In genomic region chr6:114041097-114041910, GRCm38 (mm10) we compare ENCODE assay signal across 8 mouse cellular contexts. TPM values are rescaled to one million over a fixed set of nuclear protein-coding genes. Genes with fewer than 3 reads are reported as not detected.
DNase-seq lines count a peak whose midpoint lies in the region; ATAC-seq and TF ChIP-seq lines count a peak whose summit lies in the region.

No protein-coding gene starts in this region.

- H3K27me3 ChIP-seq in heart, embryonic 15.5 days, result peaks cover 87% of the 10 kb centered on the region
- H3K27me3 ChIP-seq in midbrain, embryonic 16.5 days (ENCODE audit: control insufficient read depth, insufficient read depth, low read depth, low read length), result peaks cover 2% of the 10 kb centered on the region

- WGBS in heart, embryonic 15.5 days, result 2% methylated on average over 39 of the region's 39 CpGs
- 3% methylated on average over 24 of the region's 39 CpGs for WGBS in midbrain, embryonic 16.5 days

- peak overlapping the region; percentile 99 for H3K27ac ChIP-seq in left cerebral cortex, adult 2 months
- H3K27ac ChIP-seq in heart, embryonic 15.5 days, result no peak overlapping the region
- H3K27ac ChIP-seq in midbrain, embryonic 16.5 days (ENCODE audit: low read length), result peak overlapping the region; percentile 24; the same call in 1 of the 2 replicates

- peaks cover 7% of the 10 kb centered on the region; the same call in 1 of the 2 replicates for H3K4me1 ChIP-seq in heart, embryonic 15.5 days (replicated peaks)
- H3K4me1 ChIP-seq in midbrain, embryonic 16.5 days (ENCODE audit: control insufficient read depth, insufficient read depth, low read length), result no peaks in the 10 kb centered on the region

- peak overlapping the region; percentile 20 for H3K9ac ChIP-seq in heart, embryonic 15.5 days
- peak overlapping the region; percentile 81 for H3K9ac ChIP-seq in midbrain, embryonic 16.5 days (ENCODE audit: low read depth, low read length)

- peak overlapping the region; percentile 83 for H3K4me3 ChIP-seq in left cerebral cortex, adult 2 months
- H3K4me3 ChIP-seq in heart, embryonic 15.5 days, result peak overlapping the region; percentile 43
- H3K4me3 ChIP-seq in midbrain, embryonic 16.5 days (ENCODE audit: low read depth, low read length), result peak overlapping the region; percentile 66

- TF ChIP-seq CTCF in left cerebral cortex, adult 2 months (IDR thresholded peaks at IDR 0.05), result peak; percentile 42

- H3K9me3 ChIP-seq in heart, embryonic 15.5 days (replicated peaks), result no peaks in the 10 kb centered on the region
- H3K9me3 ChIP-seq in midbrain, embryonic 16.5 days (replicated peaks; ENCODE audit: control insufficient read depth, low read length, poor library complexity, severe bottlenecking), result no peaks in the 10 kb centered on the region

- intact Hi-C loops in left cerebral cortex, adult 2 months (cut with DNase I), result no loop called here

- DNase-seq in left cerebral cortex, adult 2 months (ENCODE audit: extremely low spot score in 1 of 2, low spot score in 2 of 2), result peak; percentile 45 to 56
- DNase-seq in left cerebral cortex, adult 11 months (ENCODE audit: low spot score), result no peak
- peak; percentile 86 for DNase-seq in cerebellum, adult 9-11 months
- peak; percentile 33 to 46 for DNase-seq in kidney, postnatal 36 days
- DNase-seq in T-cell, adult 2 months (ENCODE audit: low spot score), result no peak

- no peaks in the 10 kb centered on the region for H3K36me3 ChIP-seq in heart, embryonic 15.5 days
- H3K36me3 ChIP-seq in midbrain, embryonic 16.5 days (ENCODE audit: control insufficient read depth, insufficient read depth, low read length), result no peaks in the 10 kb centered on the region

- ATAC-seq in heart, embryonic 15.5 days (replicated peaks; ENCODE audit: insufficient number of reproducible peaks, insufficient read depth, low FRiP score, low read depth), result no peak
- peak; percentile 57 for ATAC-seq in midbrain, embryonic 16.5 days
- no peak for ATAC-seq in granulocyte monocyte progenitor cell, adult 5-6 weeks (replicated peaks; ENCODE audit: poor library complexity, severe bottlenecking)

- peak overlapping the region; percentile 85 for H3K4me2 ChIP-seq in heart, embryonic 15.5 days
- H3K4me2 ChIP-seq in midbrain, embryonic 16.5 days (ENCODE audit: low read length), result peak overlapping the region; percentile 87

RNA-seq across cellular contexts. Expression of gene Atp2b2, which starts 1.1 kb away (rescaled TPM):
- total RNA-seq in left cerebral cortex, adult 2 months (2021), result 100 to 1,000 TPM; 729 to 754 TPM
- 0.09 and 0.36 TPM in 2 replicates for polyA plus RNA-seq in heart, embryonic 15.5 days (2015; fragmentation: Nextera tagmentation; extraction: Ambion mirVana)
- 26.2 and 27.6 TPM in 2 replicates for polyA plus RNA-seq in midbrain, embryonic 16.5 days (2015; fragmentation: Nextera tagmentation; extraction: Ambion mirVana)
- 0.15 TPM in 1 of 2 replicates, not detected in the other for total RNA-seq in granulocyte monocyte progenitor cell, adult 5-6 weeks (2014; fragmentation: Nextera tagmentation)
- total RNA-seq in granulocyte monocyte progenitor cell, adult 5-6 weeks (2017), result not detected in 2 replicates

Comparison
In these comparisons a context has a peak if more than half of its experiments do, and no peak if none do; other contexts are left out.
1. DNase-seq: peak in left cerebral cortex, adult 2 months (2 of 2), cerebellum, adult 9-11 months (single experiment) and kidney, postnatal 36 days (2 of 2); none in left cerebral cortex, adult 11 months (single experiment) and T-cell, adult 2 months (single experiment).
2. RNA of gene Atp2b2, which starts 1.1 kb away (total RNA-seq): 729 to 754 TPM in left cerebral cortex, adult 2 months; 0.15 TPM in granulocyte monocyte progenitor cell, adult 5-6 weeks; every median in the first group is over 100 times any median in the second.
3. Peak in every context shown above with its lines, with median percentiles within 50 percentile points of each other: H3K4me3 ChIP-seq.